12 mouse cellular contexts compared by ENCODE assay signal in the genomic region with DNA sequence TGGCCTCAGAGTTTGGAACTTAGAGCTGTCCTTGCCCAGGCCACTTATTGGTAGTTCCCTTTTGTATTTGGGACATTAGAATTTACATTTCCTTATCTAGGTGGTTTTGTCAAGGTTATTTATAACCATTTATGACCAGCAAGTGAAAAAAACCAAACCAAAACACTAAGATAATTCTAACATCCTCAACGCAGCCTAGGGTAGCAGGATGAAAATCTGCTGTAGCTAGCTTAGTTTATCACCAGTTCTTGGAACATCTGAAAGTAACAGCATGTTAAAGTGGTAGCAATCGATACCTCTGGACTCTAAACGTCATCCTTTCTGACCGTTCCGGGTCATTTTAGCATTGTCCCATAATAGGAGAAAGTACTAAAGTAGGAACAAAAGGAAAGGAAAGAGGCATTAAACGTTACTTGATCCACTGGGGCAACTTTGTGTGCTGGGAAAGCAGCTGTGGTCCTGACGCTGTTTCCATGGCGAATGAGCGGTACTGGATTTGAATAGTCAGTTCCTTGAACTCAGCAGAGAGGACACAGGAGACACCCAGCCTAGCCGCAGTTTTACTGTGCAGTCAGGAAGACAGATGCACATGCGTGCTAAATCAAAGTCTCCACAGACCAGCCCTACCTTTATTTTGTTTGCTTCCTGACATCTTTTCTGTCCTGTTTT. TPM values are rescaled to one million over a fixed set of nuclear protein-coding genes. Genes with fewer than 3 reads are reported as not detected.
DNase-seq lines count a peak whose midpoint lies in the region; ATAC-seq and TF ChIP-seq lines count a peak whose summit lies in the region.
"Had no signal": no experiment of that assay in that cellular context is flagged by ENCODE, and none has a peak within 500 bp of the region (broad histone marks: within the 10 kb centered on the region; RNA-seq: fewer than 3 reads in every experiment).

No protein-coding gene starts in this region.

- H3K9ac ChIP-seq in forebrain, embryonic 16.5 days (replicated peaks; ENCODE audit: low read depth, low read length) = no peak overlapping the region
- H3K9ac ChIP-seq in midbrain, embryonic 16.5 days (ENCODE audit: low read depth, low read length) = no peak overlapping the region
- H3K9ac ChIP-seq: embryonic facial prominence, embryonic 13.5 days; stomach, embryonic 15.5 days had no signal

- DNase-seq in kidney, adult 2 months = no peak
- no peak for DNase-seq in kidney, adult 11 months
- peak; percentile 80 for DNase-seq in brain, embryonic 14.5 days (ENCODE audit: low read depth)
- DNase-seq in frontal cortex, adult 2 months (ENCODE audit: extremely low spot score in 1 of 2, low spot score in 1 of 2) = no peak
- DNase-seq in B cell, adult 2 months = no peak
- DNase-seq in layer of hippocampus, postnatal 36 days = no peak
- DNase-seq: kidney, postnatal 36 days had no signal

- no peaks in the 10 kb centered on the region for H3K9me3 ChIP-seq in forebrain, embryonic 16.5 days (ENCODE audit: control insufficient read depth, low read length)
- no peaks in the 10 kb centered on the region for H3K9me3 ChIP-seq in midbrain, embryonic 16.5 days (replicated peaks; ENCODE audit: control insufficient read depth, low read length, poor library complexity, severe bottlenecking)
- H3K9me3 ChIP-seq: embryonic facial prominence, embryonic 13.5 days; stomach, embryonic 15.5 days had no signal

- TF ChIP-seq POLR2A in kidney, adult 2 months (IDR thresholded peaks at IDR 0.05; ENCODE audit: low read depth, low read length) = no peak
- no peak for TF ChIP-seq POLR2A in brain, embryonic 14.5 days (IDR thresholded peaks at IDR 0.05; ENCODE audit: borderline replicate concordance, extremely low read depth, insufficient read depth, insufficient read length, poor library complexity, severe bottlenecking)

- no peak for TF ChIP-seq CTCF in kidney, adult 2 months (conservative IDR thresholded peaks at IDR 0.05; ENCODE audit: insufficient read depth, insufficient read length, low read depth, low read length)
- TF ChIP-seq CTCF in brain, embryonic 14.5 days (IDR thresholded peaks at IDR 0.05; ENCODE audit: borderline replicate concordance, extremely low read depth, insufficient read depth, insufficient read length) = no peak

- peaks cover 42% of the 10 kb centered on the region for H3K4me1 ChIP-seq in kidney, adult 2 months (ENCODE audit: control insufficient read depth, insufficient read depth, low read length)
- H3K4me1 ChIP-seq in forebrain, embryonic 16.5 days (replicated peaks; ENCODE audit: control insufficient read depth, insufficient read depth, low read length) = peaks cover 13% of the 10 kb centered on the region
- H3K4me1 ChIP-seq in midbrain, embryonic 16.5 days (ENCODE audit: control insufficient read depth, insufficient read depth, low read length) = peaks cover 14% of the 10 kb centered on the region

- peak overlapping the region; percentile 52; the same call in 1 of the 2 replicates for H3K27ac ChIP-seq in kidney, adult 2 months (ENCODE audit: insufficient read depth, low read depth, low read length)
- H3K27ac ChIP-seq in forebrain, embryonic 16.5 days (ENCODE audit: low read length) = no peak overlapping the region
- H3K27ac ChIP-seq in midbrain, embryonic 16.5 days (ENCODE audit: low read length) = no peak overlapping the region
- H3K27ac ChIP-seq: embryonic facial prominence, embryonic 13.5 days; stomach, embryonic 15.5 days had no signal

- 42% methylated on average over 11 of the region's 11 CpGs for WGBS in kidney, adult 2 months
- 19% methylated on average over 11 of the region's 11 CpGs for WGBS in forebrain, embryonic 16.5 days
- 20% methylated on average over 11 of the region's 11 CpGs for WGBS in midbrain, embryonic 16.5 days

- H3K36me3 ChIP-seq in kidney, adult 2 months (ENCODE audit: control insufficient read depth, insufficient read depth, low read length) = no peaks in the 10 kb centered on the region; the same call in 1 of the 2 replicates
- H3K36me3 ChIP-seq in forebrain, embryonic 16.5 days (ENCODE audit: control insufficient read depth, insufficient read depth) = no peaks in the 10 kb centered on the region
- no peaks in the 10 kb centered on the region for H3K36me3 ChIP-seq in midbrain, embryonic 16.5 days (ENCODE audit: control insufficient read depth, insufficient read depth, low read length)
- H3K36me3 ChIP-seq: embryonic facial prominence, embryonic 13.5 days; stomach, embryonic 15.5 days had no signal

- peak; percentile 71 for ATAC-seq in forebrain, embryonic 16.5 days
- 0 out of 2 replicates have a peak, but pooled peaks have one; percentile 47 for ATAC-seq in midbrain, embryonic 16.5 days

- no peaks in the 10 kb centered on the region for H3K27me3 ChIP-seq in kidney, adult 2 months (replicated peaks; ENCODE audit: control insufficient read depth, insufficient read depth, low read length)
- H3K27me3 ChIP-seq in forebrain, embryonic 16.5 days (replicated peaks; ENCODE audit: control insufficient read depth, insufficient read depth, low read length) = peaks cover 54% of the 10 kb centered on the region
- no peaks in the 10 kb centered on the region for H3K27me3 ChIP-seq in midbrain, embryonic 16.5 days (ENCODE audit: control insufficient read depth, insufficient read depth, low read depth, low read length)
- H3K27me3 ChIP-seq: embryonic facial prominence, embryonic 13.5 days; Patski; stomach, embryonic 15.5 days had no signal

- no peak overlapping the region for H3K4me2 ChIP-seq in forebrain, embryonic 16.5 days (ENCODE audit: low read length)
- H3K4me2 ChIP-seq in midbrain, embryonic 16.5 days (ENCODE audit: low read length) = 0 out of 2 replicates have a peak overlapping the region, but pooled peaks have one; percentile 14
- H3K4me2 ChIP-seq: embryonic facial prominence, embryonic 13.5 days; stomach, embryonic 15.5 days had no signal

- H3K4me3 ChIP-seq in kidney, adult 2 months (ENCODE audit: insufficient read depth, low read depth, low read length) = no peak overlapping the region
- no peak overlapping the region for H3K4me3 ChIP-seq in forebrain, embryonic 16.5 days (replicated peaks; ENCODE audit: low read length)
- no peak overlapping the region for H3K4me3 ChIP-seq in midbrain, embryonic 16.5 days (ENCODE audit: low read depth, low read length)
- H3K4me3 ChIP-seq: embryonic facial prominence, embryonic 13.5 days; stomach, embryonic 15.5 days had no signal

RNA-seq across cellular contexts. Expression of a gene that starts 42.1 kb away (rescaled TPM):
- 106 and 131 TPM in 2 replicates for polyA plus RNA-seq in kidney, adult 2 months (2012; rRNA removed)
- polyA plus RNA-seq in brain, embryonic 14.5 days (2012; rRNA removed) = 9.2 and 15.1 TPM in 2 replicates
- 2.7 and 3.6 TPM in 2 replicates for polyA plus RNA-seq in forebrain, embryonic 16.5 days (2015; fragmentation: Nextera tagmentation; extraction: Ambion mirVana)
- 6.8 and 7.1 TPM in 2 replicates for polyA plus RNA-seq in midbrain, embryonic 16.5 days (2015; fragmentation: Nextera tagmentation; extraction: Ambion mirVana)
- polyA plus RNA-seq in frontal cortex, adult 2 months (2012; rRNA removed) = 28.3 and 29.1 TPM in 2 replicates
- 10 to 100 TPM; 32.7 to 34.3 TPM for total RNA-seq in layer of hippocampus, postnatal 36 days (2021)

RNA-seq across cellular contexts. Expression of a gene that starts 58.1 kb away (rescaled TPM):
- polyA plus RNA-seq in kidney, adult 2 months (2012; rRNA removed) = 4.2 and 4.6 TPM in 2 replicates
- polyA plus RNA-seq in brain, embryonic 14.5 days (2012; rRNA removed) = 28.7 and 34.1 TPM in 2 replicates
- 31.2 and 33.5 TPM in 2 replicates for polyA plus RNA-seq in forebrain, embryonic 16.5 days (2015; fragmentation: Nextera tagmentation; extraction: Ambion mirVana)
- polyA plus RNA-seq in midbrain, embryonic 16.5 days (2015; fragmentation: Nextera tagmentation; extraction: Ambion mirVana) = 28.7 and 29.0 TPM in 2 replicates
- 12.1 and 12.6 TPM in 2 replicates for polyA plus RNA-seq in frontal cortex, adult 2 months (2012; rRNA removed)
- 10 to 100 TPM; 17.3 to 20.1 TPM for total RNA-seq in layer of hippocampus, postnatal 36 days (2021)
